Mouse (Mus musculus): Measurements from ENCODE around the gene Lypd8. TPM values are rescaled to one million over a fixed set of nuclear protein-coding genes. Genes with fewer than 3 reads are reported as not detected.

Gene Lypd8
- polyA plus RNA-seq, 1 experiment = not detected

GRCm38 (mm10) chr11:58432259-58432658 is 53.4 kb downstream of the Lypd8 start, which contains the start of gene Gm12253:
Gene Gm12253 (plus strand): TSS chr11:58432559.
- TF ChIP-seq POLR2A (IDR thresholded peaks at IDR 0.05; ENCODE audit: insufficient read depth, low read depth, low read length) = no peak
- 87% methylated on average over 3 of the region's 3 CpGs for WGBS
- Histone ChIP-seq H3K27ac (ENCODE audit: insufficient read depth, low read depth, low read length) (no peak within 1 kb of the TSS), H3K4me3 (ENCODE audit: insufficient read depth, low read depth, low read length) (no peak within 1 kb of the TSS), H3K4me1 (ENCODE audit: control insufficient read depth, insufficient read depth, low read length) (no peaks in the 10 kb centered on the region)

GRCm38 (mm10) chr11:58437866-58438265 is 59.0 kb downstream of the Lypd8 start:
- no peak for TF ChIP-seq CTCF (IDR thresholded peaks at IDR 0.05; ENCODE audit: insufficient read depth, low read depth, low read length)
- no peak for TF ChIP-seq POLR2A (IDR thresholded peaks at IDR 0.05; ENCODE audit: insufficient read depth, low read depth, low read length)
- 29% methylated on average over 5 of the region's 5 CpGs for WGBS

More at GRCm38 (mm10) chr11:58437866-58438265, 59.0 kb downstream of the Lypd8 start:
- H3K4me3 ChIP-seq (ENCODE audit: insufficient read depth, low read depth, low read length) = no peak overlapping the region
- H3K27ac ChIP-seq (ENCODE audit: insufficient read depth, low read depth, low read length) = no peak overlapping the region
- H3K4me1 ChIP-seq (ENCODE audit: control insufficient read depth, insufficient read depth, low read length) = no peaks in the 10 kb centered on the region

Other genes starting within 250 kb of the Lypd8 start
- gene Gemin5, start 210.5 kb upstream of the Lypd8 start, polyA plus RNA-seq (2012; ENCODE audit: insufficient read depth, insufficient read length, low replicate concordance, missing spikeins) = not detected in 2 replicates
- not detected in 2 replicates for gene Mrpl22, start 207.4 kb upstream of the Lypd8 start, polyA plus RNA-seq (2012; ENCODE audit: insufficient read depth, insufficient read length, low replicate concordance, missing spikeins)
- not detected in 2 replicates for gene Igtp, start 179.5 kb upstream of the Lypd8 start, polyA plus RNA-seq (2012; ENCODE audit: insufficient read depth, insufficient read length, low replicate concordance, missing spikeins)
- gene Irgm2, start 179.4 kb upstream of the Lypd8 start, polyA plus RNA-seq (2012; ENCODE audit: insufficient read depth, insufficient read length, low replicate concordance, missing spikeins) = not detected in 2 replicates
- not detected in 2 replicates for gene 4930438A08Rik, start 104.2 kb upstream of the Lypd8 start, polyA plus RNA-seq (2012; ENCODE audit: insufficient read depth, insufficient read length, low replicate concordance, missing spikeins)
- gene Zfp692, start 72.0 kb upstream of the Lypd8 start, polyA plus RNA-seq (2012; ENCODE audit: insufficient read depth, insufficient read length, low replicate concordance, missing spikeins) = not detected in 2 replicates
- gene Zfp672, start 48.7 kb upstream of the Lypd8 start, polyA plus RNA-seq (2012; ENCODE audit: insufficient read depth, insufficient read length, low replicate concordance, missing spikeins) = not detected in 2 replicates
- gene Sh3bp5l, start 48.3 kb upstream of the Lypd8 start, polyA plus RNA-seq (2012; ENCODE audit: insufficient read depth, insufficient read length, low replicate concordance, missing spikeins) = not detected in 2 replicates
- not detected in 2 replicates for gene 1810065E05Rik, start 42.1 kb downstream of the Lypd8 start, polyA plus RNA-seq (2012; ENCODE audit: insufficient read depth, insufficient read length, low replicate concordance, missing spikeins)
- gene Gm12253, start 53.5 kb downstream of the Lypd8 start, polyA plus RNA-seq (2012; ENCODE audit: insufficient read depth, insufficient read length, low replicate concordance, missing spikeins) = not detected in 2 replicates
- not detected in 2 replicates for gene Lypd9, start 73.9 kb downstream of the Lypd8 start, polyA plus RNA-seq (2012; ENCODE audit: insufficient read depth, insufficient read length, low replicate concordance, missing spikeins)
- gene Olfr30, start 83.2 kb downstream of the Lypd8 start, polyA plus RNA-seq (2012; ENCODE audit: insufficient read depth, insufficient read length, low replicate concordance, missing spikeins) = not detected in 2 replicates
- gene Olfr332, start 113.5 kb downstream of the Lypd8 start, polyA plus RNA-seq (2012; ENCODE audit: insufficient read depth, insufficient read length, low replicate concordance, missing spikeins) = not detected in 2 replicates
- gene Olfr331, start 123.5 kb downstream of the Lypd8 start, polyA plus RNA-seq (2012; ENCODE audit: insufficient read depth, insufficient read length, low replicate concordance, missing spikeins) = not detected in 2 replicates
- not detected in 2 replicates for gene Olfr330, start 155.8 kb downstream of the Lypd8 start, polyA plus RNA-seq (2012; ENCODE audit: insufficient read depth, insufficient read length, low replicate concordance, missing spikeins)
- gene Olfr329-ps, start 167.4 kb downstream of the Lypd8 start, polyA plus RNA-seq (2012; ENCODE audit: insufficient read depth, insufficient read length, low replicate concordance, missing spikeins) = not detected in 2 replicates
- not detected in 2 replicates for gene Olfr328, start 176.6 kb downstream of the Lypd8 start, polyA plus RNA-seq (2012; ENCODE audit: insufficient read depth, insufficient read length, low replicate concordance, missing spikeins)
- gene Olfr224, start 191.5 kb downstream of the Lypd8 start, polyA plus RNA-seq (2012; ENCODE audit: insufficient read depth, insufficient read length, low replicate concordance, missing spikeins) = not detected in 2 replicates
- gene Olfr325, start 198.7 kb downstream of the Lypd8 start, polyA plus RNA-seq (2012; ENCODE audit: insufficient read depth, insufficient read length, low replicate concordance, missing spikeins) = not detected in 2 replicates
- gene Olfr324, start 216.1 kb downstream of the Lypd8 start, polyA plus RNA-seq (2012; ENCODE audit: insufficient read depth, insufficient read length, low replicate concordance, missing spikeins) = not detected in 2 replicates
- gene 2210407C18Rik, start 237.0 kb downstream of the Lypd8 start, polyA plus RNA-seq (2012; ENCODE audit: insufficient read depth, insufficient read length, low replicate concordance, missing spikeins) = not detected in 2 replicates